Mouse (Mus musculus): ENCODE measurements around the gene Olfr1193.
"Not testable (repeated sequence)": the region's sequence is repeated elsewhere in the genome, so short reads cannot be mapped to it uniquely, and the experiment has no call there.

Gene Olfr1193

GRCm38 (mm10) chr2:88675328-88675727 lies at the start of gene Olfr1193:
Gene Olfr1193 (plus strand): TSS chr2:88675628.
- not testable (repeated sequence) for ATAC-seq (ENCODE audit: insufficient number of reproducible peaks, low FRiP score, low TSS enrichment)

- not testable (repeated sequence) for ATAC-seq (ENCODE audit: insufficient number of reproducible peaks, low FRiP score, low TSS enrichment)
Observed at GRCm38 (mm10) chr2:88640242-88640641, 35.2 kb upstream of the Olfr1193 start, which contains the start of gene Olfr1191-ps1. Gene Olfr1191-ps1 (plus strand): TSS chr2:88640542.

- ATAC-seq (ENCODE audit: insufficient number of reproducible peaks, low FRiP score, low TSS enrichment), result no peak
Observed at GRCm38 (mm10) chr2:88648209-88648608, 27.2 kb upstream of the Olfr1193 start, which contains the start of gene Olfr1192-ps1. Gene Olfr1192-ps1 (plus strand): TSS chr2:88648509.

- no peak for ATAC-seq (ENCODE audit: insufficient number of reproducible peaks, low FRiP score, low TSS enrichment)
Observed at GRCm38 (mm10) chr2:88689087-88689486, 13.7 kb downstream of the Olfr1193 start, which contains the start of gene Olfr1195. Gene Olfr1195 (minus strand): TSS chr2:88689187.

- ATAC-seq (ENCODE audit: insufficient number of reproducible peaks, low FRiP score, low TSS enrichment), result no peak
Observed at GRCm38 (mm10) chr2:88704497-88704896, 29.1 kb downstream of the Olfr1193 start, which contains the start of gene Olfr1196. Gene Olfr1196 (minus strand): TSS chr2:88704597.
